ENCODE assay signal across 8 mouse cellular contexts in genomic region chr1:119997644-119998043, GRCm38 (mm10). TPM values are rescaled to one million over a fixed set of nuclear protein-coding genes. Genes with fewer than 3 reads are reported as not detected.
DNase-seq lines count a peak whose midpoint lies in the region; ATAC-seq and TF ChIP-seq lines count a peak whose summit lies in the region.

No protein-coding gene starts in this region.

- ATAC-seq in forebrain, embryonic 15.5 days (replicated peaks), result no peak
- no peak for ATAC-seq in midbrain, embryonic 13.5 days
- no peak for ATAC-seq in erythroblast, adult 5-6 weeks (replicated peaks; ENCODE audit: low FRiP score, poor library complexity, severe bottlenecking)

- H3K4me1 ChIP-seq in forebrain, embryonic 15.5 days, result peaks cover 8% of the 10 kb centered on the region
- peaks cover 7% of the 10 kb centered on the region for H3K4me1 ChIP-seq in midbrain, embryonic 13.5 days (replicated peaks)
- H3K4me1 ChIP-seq in thymus, adult 2 months (replicated peaks; ENCODE audit: control insufficient read depth, insufficient read depth, low read length), result peaks cover 6% of the 10 kb centered on the region

- no peak overlapping the region for H3K9ac ChIP-seq in forebrain, embryonic 15.5 days (replicated peaks)
- no peak overlapping the region for H3K9ac ChIP-seq in midbrain, embryonic 13.5 days (replicated peaks)

- peak overlapping the region; percentile 40 for H3K4me3 ChIP-seq in forebrain, embryonic 15.5 days
- no peak overlapping the region for H3K4me3 ChIP-seq in midbrain, embryonic 13.5 days (replicated peaks)
- H3K4me3 ChIP-seq in thymus, adult 2 months (ENCODE audit: control insufficient read depth, insufficient read depth, low read length), result no peak overlapping the region

- H3K9me3 ChIP-seq in forebrain, embryonic 15.5 days, result no peaks in the 10 kb centered on the region
- H3K9me3 ChIP-seq in midbrain, embryonic 13.5 days, result no peaks in the 10 kb centered on the region

- TF ChIP-seq CTCF in thymus, adult 2 months (IDR thresholded peaks at IDR 0.05; ENCODE audit: borderline replicate concordance, control insufficient read depth, extremely low read depth, insufficient read depth, low read length, poor library complexity), result no peak

- H3K27ac ChIP-seq in forebrain, embryonic 15.5 days (replicated peaks), result no peak overlapping the region
- H3K27ac ChIP-seq in midbrain, embryonic 13.5 days, result no peak overlapping the region
- no peak overlapping the region for H3K27ac ChIP-seq in thymus, adult 2 months (ENCODE audit: control insufficient read depth, insufficient read depth, low read length)

- DNase-seq in ovary, postnatal 14 days (ENCODE audit: low spot score), result peak; percentile 11
- no peak for DNase-seq in ovary, adult 18-20 months (ENCODE audit: low spot score)
- DNase-seq in kidney, postnatal 36 days, result peak; percentile 72 to 84
- no peak for DNase-seq in cerebellum, adult 11-12 months
- DNase-seq in thymus, adult 2 months, result no peak

- H3K36me3 ChIP-seq in forebrain, embryonic 15.5 days, result no peaks in the 10 kb centered on the region
- H3K36me3 ChIP-seq in midbrain, embryonic 13.5 days, result no peaks in the 10 kb centered on the region
- H3K36me3 ChIP-seq in thymus, adult 2 months (ENCODE audit: control insufficient read depth, insufficient read depth, low read length), result no peaks in the 10 kb centered on the region

- WGBS in forebrain, embryonic 15.5 days, result 29% methylated on average over 5 of the region's 5 CpGs
- 30% methylated on average over 5 of the region's 5 CpGs for WGBS in midbrain, embryonic 13.5 days
- 63% methylated on average over 5 of the region's 5 CpGs for WGBS in thymus, adult 2 months

- no peaks in the 10 kb centered on the region for H3K27me3 ChIP-seq in forebrain, embryonic 15.5 days
- H3K27me3 ChIP-seq in midbrain, embryonic 13.5 days, result no peaks in the 10 kb centered on the region
- H3K27me3 ChIP-seq in thymus, adult 2 months (ENCODE audit: control insufficient read depth, insufficient read depth, low read length), result no peaks in the 10 kb centered on the region

- peak overlapping the region; percentile 75 for H3K4me2 ChIP-seq in forebrain, embryonic 15.5 days (replicated peaks)
- H3K4me2 ChIP-seq in midbrain, embryonic 13.5 days (replicated peaks), result peak overlapping the region; percentile 66

- no peak for TF ChIP-seq POLR2A in thymus, adult 2 months (IDR thresholded peaks at IDR 0.05; ENCODE audit: control insufficient read depth, extremely low read depth, insufficient read depth, low read length, poor library complexity)

RNA-seq across cellular contexts. Expression of gene Cfap221, which starts 0.6 kb away (rescaled TPM):
- 0.11 and 0.55 TPM in 2 replicates for polyA plus RNA-seq in forebrain, embryonic 15.5 days (2015; fragmentation: Nextera tagmentation; extraction: Ambion mirVana)
- 0.05 TPM in 1 of 2 replicates, not detected in the other for polyA plus RNA-seq in midbrain, embryonic 13.5 days (2015; fragmentation: Nextera tagmentation; extraction: Ambion mirVana)
- not detected in 2 replicates for polyA plus RNA-seq in thymus, adult 2 months (2012; rRNA removed)
- not detected in 2 replicates for total RNA-seq in erythroblast, adult 5-6 weeks (2015; ENCODE audit: low replicate concordance)
- not detected in 2 replicates for total RNA-seq in erythroblast, adult 5-6 weeks (2017; ENCODE audit: low replicate concordance)

RNA-seq across cellular contexts. Expression of gene Sctr, which starts 9.1 kb away (rescaled TPM):
- polyA plus RNA-seq in forebrain, embryonic 15.5 days (2015; fragmentation: Nextera tagmentation; extraction: Ambion mirVana), result 0.43 and 0.52 TPM in 2 replicates
- 0.98 and 1.4 TPM in 2 replicates for polyA plus RNA-seq in midbrain, embryonic 13.5 days (2015; fragmentation: Nextera tagmentation; extraction: Ambion mirVana)
- 0.96 TPM in 2 replicates for polyA plus RNA-seq in thymus, adult 2 months (2012; rRNA removed)
- total RNA-seq in erythroblast, adult 5-6 weeks (2015; ENCODE audit: low replicate concordance), result not detected in 2 replicates
- total RNA-seq in erythroblast, adult 5-6 weeks (2017; ENCODE audit: low replicate concordance), result not detected in 2 replicates

Comparison
In these comparisons a context has a peak if more than half of its experiments do, and no peak if none do; other contexts are left out.
1. DNase-seq: peak in ovary, postnatal 14 days (single experiment) and kidney, postnatal 36 days (2 of 2); none in ovary, adult 18-20 months (single experiment), cerebellum, adult 11-12 months (single experiment) and thymus, adult 2 months (single experiment).